Mouse (Mus musculus) forebrain, embryonic 16.5 days (tissue): ENCODE results near the gene Ftl1. TPM values are rescaled to one million over a fixed set of nuclear protein-coding genes. Genes with fewer than 3 reads are reported as not detected.

ENCODE experiments used
- ATAC-seq: fragments of 200-750 bp; cut with Nextera tagmentation; 2 replicates; pipeline ENCODE4 v1.8.0; 2017; ENCODE audit warnings: mild to moderate bottlenecking, moderate library complexity
- H3K27ac ChIP-seq: fragments of 300-500 bp; sonication (generic); 2 replicates; pipeline ENCODE4 v1.5.1; 2014; ENCODE audit warnings: low read length, control low read depth
- H3K27me3 ChIP-seq: fragments of 300-500 bp; sonication (generic); replicated peaks from 2 replicates; pipeline ENCODE4 v1.6.1; 2014; ENCODE audit warnings: low read length; ENCODE audit not compliant: control insufficient read depth, insufficient read depth
- H3K36me3 ChIP-seq: fragments of 300-500 bp; sonication (generic); 2 replicates; pipeline ENCODE4 v1.6.1; 2014; ENCODE audit not compliant: control insufficient read depth, insufficient read depth
- H3K4me1 ChIP-seq: fragments of 300-500 bp; sonication (generic); replicated peaks from 2 replicates; pipeline ENCODE4 v1.6.1; 2014; ENCODE audit warnings: low read length; ENCODE audit not compliant: control insufficient read depth, insufficient read depth
- H3K4me2 ChIP-seq: fragments of 300-500 bp; sonication (generic); 2 replicates; pipeline ENCODE4 v1.6.1; 2014; ENCODE audit warnings: mild to moderate bottlenecking, low read length, control low read depth
- H3K4me3 ChIP-seq: fragments of 300-500 bp; sonication (generic); replicated peaks from 2 replicates; pipeline ENCODE4 v1.5.1; 2014; ENCODE audit warnings: mild to moderate bottlenecking, low read length, control low read depth
- H3K9ac ChIP-seq: fragments of 300-500 bp; sonication (generic); replicated peaks from 2 replicates; pipeline ENCODE4 v1.6.1; 2014; ENCODE audit warnings: low read depth, low read length, control low read depth
- H3K9me3 ChIP-seq: fragments of 300-500 bp; sonication (generic); 2 replicates; pipeline ENCODE4 v1.6.1; 2016; ENCODE audit warnings: low read length; ENCODE audit not compliant: control insufficient read depth
- WGBS: fragments of 180-500 bp; shearing (Covaris S2); extraction: QIAGEN DNeasy Blood & Tissue Kit; methylation state at CpG from one replicate; pipeline ENCODE4 v1.1.7; 2014; 5-methylcytosine and 5-hydroxymethylcytosine counted together
- polyA plus RNA-seq: library from polyadenylated mRNA; unstranded; fragments of >200 nt; fragmentation: Nextera tagmentation; extraction: Ambion mirVana; gene quantifications from 2 replicates; pipeline ENCODE4 v1.2.1, GENCODE M21; 2015

Gene Ftl1
- polyA plus RNA-seq, 1 experiment from 2014 or later = 5,899 TPM

- no peak overlapping the region for H3K27ac ChIP-seq
- no peak overlapping the region for H3K4me2 ChIP-seq
- peaks cover 27% of the 10 kb centered on the region for H3K36me3 ChIP-seq
- no peak for ATAC-seq
- no peak overlapping the region for H3K4me3 ChIP-seq
- no peaks in the 10 kb centered on the region for H3K4me1 ChIP-seq
- 92% methylated on average over 14 of the region's 14 CpGs for WGBS
- H3K9me3 ChIP-seq = no peaks in the 10 kb centered on the region
- peaks cover 23% of the 10 kb centered on the region for H3K27me3 ChIP-seq
- H3K9ac ChIP-seq = no peak overlapping the region
These were observed 38.5 kb downstream of the Ftl1 start for GRCm38 (mm10) chr7:45421194-45421593.

GRCm38 (mm10) chr7:45420615-45420919 is 39.1 kb downstream of the Ftl1 start, which contains the start of gene Lhb:
Gene Lhb, plus strand, starts transcription at chr7:45420820.
- Histone ChIP-seq H3K27me3 (peaks cover 29% of the 10 kb centered on the region), H3K9me3 (no peaks in the 10 kb centered on the region), H3K4me3 (no peak within 1 kb of the TSS), H3K4me1 (no peaks in the 10 kb centered on the region), H3K4me2 (no peak within 1 kb of the TSS), H3K27ac (no peak within 1 kb of the TSS), H3K36me3 (peaks cover 27% of the 10 kb centered on the region), H3K9ac (no peak within 1 kb of the TSS)
- 59% methylated on average over 6 of the region's 6 CpGs for WGBS
- ATAC-seq = no peak

GRCm38 (mm10) chr7:45419859-45420614 is 39.6 kb downstream of the Ftl1 start:
- Histone ChIP-seq H3K4me3 (no peak overlapping the region), H3K9ac (no peak overlapping the region), H3K27me3 (peaks cover 35% of the 10 kb centered on the region), H3K9me3 (no peaks in the 10 kb centered on the region), H3K4me1 (no peaks in the 10 kb centered on the region), H3K27ac (no peak overlapping the region), H3K4me2 (no peak overlapping the region), H3K36me3 (peaks cover 27% of the 10 kb centered on the region)
- WGBS = 15% methylated on average over 27 of the region's 27 CpGs
- ATAC-seq = no peak

- H3K9me3 ChIP-seq = no peaks in the 10 kb centered on the region
- H3K27ac ChIP-seq = no peak overlapping the region
- no peak for ATAC-seq
- H3K27me3 ChIP-seq = peaks cover 54% of the 10 kb centered on the region
- H3K4me1 ChIP-seq = peaks cover 8% of the 10 kb centered on the region
- WGBS = 12% methylated on average over 13 of the region's 13 CpGs
- no peak overlapping the region for H3K9ac ChIP-seq
- H3K4me2 ChIP-seq = no peak overlapping the region
- peaks cover 13% of the 10 kb centered on the region for H3K36me3 ChIP-seq
- H3K4me3 ChIP-seq = no peak overlapping the region
These were observed 41.7 kb downstream of the Ftl1 start for GRCm38 (mm10) chr7:45417962-45418492.

GRCm38 (mm10) chr7:45415636-45416035 is 44.0 kb downstream of the Ftl1 start:
- no peaks in the 10 kb centered on the region for H3K9me3 ChIP-seq
- WGBS = 12% methylated on average over 37 of the region's 37 CpGs
- H3K27ac ChIP-seq = no peak overlapping the region
- peaks cover 8% of the 10 kb centered on the region for H3K4me1 ChIP-seq
- no peak overlapping the region for H3K4me2 ChIP-seq
- H3K9ac ChIP-seq = no peak overlapping the region
- 0 out of 2 replicates have a peak, but pooled peaks cover under 1% of the 10 kb centered on the region for H3K36me3 ChIP-seq
- no peak overlapping the region for H3K4me3 ChIP-seq
- H3K27me3 ChIP-seq = peaks cover 72% of the 10 kb centered on the region
- no peak for ATAC-seq

- Histone ChIP-seq H3K4me1 (peaks cover 8% of the 10 kb centered on the region), H3K9ac (no peak overlapping the region), H3K4me3 (no peak overlapping the region), H3K9me3 (no peaks in the 10 kb centered on the region), H3K4me2 (no peak overlapping the region), H3K36me3 (no peaks in the 10 kb centered on the region), H3K27ac (no peak overlapping the region), H3K27me3 (peaks cover 79% of the 10 kb centered on the region)
- no peak for ATAC-seq
- 39% methylated on average over 12 of the region's 12 CpGs for WGBS
These were observed 44.9 kb downstream of the Ftl1 start for GRCm38 (mm10) chr7:45414740-45415224.

- H3K4me3 ChIP-seq = peak overlapping the region; percentile 62
- H3K9me3 ChIP-seq = no peaks in the 10 kb centered on the region
- H3K4me2 ChIP-seq = peak overlapping the region; percentile 88
- 3% methylated on average over 25 of the region's 27 CpGs for WGBS
- H3K9ac ChIP-seq = peak overlapping the region; percentile 66
- ATAC-seq = no peak
- no peak overlapping the region for H3K27ac ChIP-seq
- peaks cover 86% of the 10 kb centered on the region for H3K27me3 ChIP-seq
- H3K4me1 ChIP-seq = peaks cover 8% of the 10 kb centered on the region
- no peaks in the 10 kb centered on the region for H3K36me3 ChIP-seq
These were observed 45.6 kb downstream of the Ftl1 start for GRCm38 (mm10) chr7:45413864-45414739.

- 3% methylated on average over 33 of the region's 45 CpGs for WGBS
- Histone ChIP-seq H3K4me3 (peak within 1 kb of the TSS; percentile 62), H3K4me1 (peaks cover 8% of the 10 kb centered on the region), H3K27me3 (peaks cover 87% of the 10 kb centered on the region), H3K9ac (peak within 1 kb of the TSS; percentile 66), H3K27ac (no peak within 1 kb of the TSS), H3K36me3 (no peaks in the 10 kb centered on the region), H3K9me3 (no peaks in the 10 kb centered on the region), H3K4me2 (peak within 1 kb of the TSS; percentile 88)
- peak; percentile 54 for ATAC-seq
These were observed 46.4 kb downstream of the Ftl1 start, which contains the start of gene Ntf5 for GRCm38 (mm10) chr7:45413113-45413863. Gene Ntf5, plus strand, starts transcription at chr7:45413695.
